Mouse (Mus musculus): ENCODE results near the gene Ggt1.

DNA sequence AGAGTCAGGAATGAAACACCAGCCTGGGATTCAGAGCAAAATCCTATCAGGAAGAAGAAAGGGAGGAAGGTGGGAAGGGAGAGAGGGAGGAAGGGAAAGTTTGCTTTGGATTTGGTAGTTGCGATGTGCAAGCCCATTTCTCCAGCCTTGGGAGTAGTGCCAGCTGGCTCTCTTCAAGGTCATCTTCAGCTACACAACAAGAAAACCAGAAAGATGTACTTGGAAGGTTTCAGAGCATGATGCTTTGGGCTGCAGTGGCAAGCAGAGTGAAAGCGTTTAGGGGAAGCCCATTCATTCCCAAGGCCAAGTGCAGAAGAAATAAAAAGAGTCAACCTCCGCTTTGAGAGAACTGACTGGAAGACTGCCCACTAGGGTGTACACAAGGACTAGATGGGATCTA lies 66.1 kb downstream of the Ggt1 start:
- TF ChIP-seq CTCF (IDR thresholded peaks at IDR 0.05; ENCODE audit: extremely low read depth, insufficient read depth, low read length) (no peak), POLR2A (IDR thresholded peaks at IDR 0.05; ENCODE audit: extremely low read depth, insufficient read depth, low read length) (no peak)
